Mouse (Mus musculus) ES-E14 (cell line): ENCODE data around the gene Actr1a. TPM values are rescaled to one million over a fixed set of nuclear protein-coding genes. Genes with fewer than 3 reads are reported as not detected.

ENCODE experiments used
- DNase-seq: peaks from one replicate; pipeline ENCODE4 v3.0.0-alpha.2; 2013; ENCODE audit warnings: low read depth, low spot score
- H3K27ac ChIP-seq: 2 replicates; pipeline ENCODE4 v1.5.1; 2012; ENCODE audit warnings: low read depth, mild to moderate bottlenecking, low read length, moderate library complexity, mixed read lengths; ENCODE audit not compliant: poor library complexity, insufficient read depth, severe bottlenecking
- H3K36me3 ChIP-seq: 2 replicates; pipeline ENCODE4 v1.6.1; 2012; ENCODE audit warnings: mild to moderate bottlenecking, low read length, moderate library complexity, mixed read lengths; ENCODE audit not compliant: control insufficient read depth, poor library complexity, insufficient read depth, severe bottlenecking
- H3K4me1 ChIP-seq, 2 experiments: fragments of 150-350 bp in 1 of 2; sonication (generic) in 1 of 2; 2 replicates each; pipeline ENCODE4 v1.6.1; 2012; ENCODE audit warnings: low read length in 2 of 2, mild to moderate bottlenecking in 1 of 2, mixed read lengths in 1 of 2; ENCODE audit not compliant: control insufficient read depth in 2 of 2, insufficient read depth in 2 of 2, poor library complexity in 1 of 2
- H3K4me3 ChIP-seq, 2 experiments: fragments of 150-350 bp in 1 of 2; sonication (generic) in 1 of 2; 2 replicates each; pipeline ENCODE4 v1.5.1; 2012; ENCODE audit warnings: low read length in 2 of 2, low read depth in 1 of 2, mild to moderate bottlenecking in 1 of 2, mixed read lengths in 1 of 2; ENCODE audit not compliant: insufficient read depth in 1 of 2, poor library complexity in 1 of 2, severe bottlenecking in 1 of 2
- H3K9ac ChIP-seq: 2 replicates; pipeline ENCODE4 v1.6.1; 2012; ENCODE audit warnings: low read depth, mild to moderate bottlenecking, low read length, mixed read lengths; ENCODE audit not compliant: poor library complexity, insufficient read depth, severe bottlenecking
- H3K9me3 ChIP-seq: fragments of 150-350 bp; sonication (generic); 2 replicates; pipeline ENCODE4 v1.6.1; 2012; ENCODE audit warnings: low read depth, mild to moderate bottlenecking, low read length; ENCODE audit not compliant: control insufficient read depth, insufficient read depth
- CHD2 ChIP-seq: IDR thresholded peaks from 2 replicates; pipeline ENCODE4 v1.6.1; 2014; ENCODE audit warnings: mild to moderate bottlenecking, low read depth, low read length, inconsistent platforms
- HCFC1 ChIP-seq: IDR thresholded peaks from 2 replicates; pipeline ENCODE4 v1.6.1; 2012; ENCODE audit warnings: low read length, inconsistent platforms, borderline replicate concordance; ENCODE audit not compliant: insufficient read depth
- MAFK ChIP-seq: IDR thresholded peaks from 2 replicates; pipeline ENCODE4 v1.6.1; 2014; ENCODE audit warnings: mild to moderate bottlenecking, low read depth, low read length, inconsistent platforms; ENCODE audit not compliant: insufficient read depth
- ZC3H11A ChIP-seq: IDR thresholded peaks from 2 replicates; pipeline ENCODE4 v1.6.1; 2012; ENCODE audit warnings: low read depth, mild to moderate bottlenecking, inconsistent platforms, low read length, borderline replicate concordance
- ZNF384 ChIP-seq: IDR thresholded peaks from 2 replicates; pipeline ENCODE4 v1.6.1; 2012; ENCODE audit warnings: low read depth, low read length, inconsistent platforms
- in situ Hi-C, 2 experiments: fragments of 600-800 bp; cut with MboI; formaldehyde crosslinking; loops; one replicate each; pipeline ENCODE4 v1.15.1; 2025; ENCODE audit warnings: low sequenced_read_pairs in 2 of 2, inconsistent platforms in 1 of 2; ENCODE audit not compliant: unreplicated experiment in 2 of 2
- total RNA-seq: library from RNA; depleted of rRNA; stranded (reverse); fragments of 300-350 nt; gene quantifications from 2 replicates; pipeline ENCODE4 v1.2.3, GENCODE M21; 2012

The Actr1a gene
- total RNA-seq, 1 experiment: 85.7 TPM

DNA sequence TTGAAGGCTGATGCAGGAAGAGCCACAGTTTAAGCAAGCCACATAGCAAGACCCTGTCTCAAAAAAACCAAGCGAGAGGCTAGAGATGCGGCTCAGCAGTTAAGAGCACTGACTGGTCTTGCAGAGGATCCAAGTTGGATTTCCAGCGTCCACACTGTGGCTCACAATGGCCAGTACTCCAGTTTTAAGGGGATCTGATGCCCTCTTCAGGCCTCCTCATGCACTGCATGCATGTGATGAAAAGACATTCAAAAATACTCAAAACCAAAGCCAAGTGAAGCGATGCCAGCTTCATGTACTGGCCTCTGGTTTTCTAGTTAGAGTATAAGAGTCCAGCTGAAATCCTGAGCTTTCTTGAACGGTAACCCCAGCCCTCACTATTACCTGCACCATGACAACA, 5.7 kb downstream of the Actr1a start:
- no peak overlapping the region for H3K27ac ChIP-seq
- in situ Hi-C loops: no loop called here
- peaks cover under 1% of the 10 kb centered on the region for H3K36me3 ChIP-seq
- H3K4me1 ChIP-seq: peaks cover 0 to 2% of the 10 kb centered on the region in 2 experiments; a peak in 2 of 4 replicates
- no peak for DNase-seq
- no peaks in the 10 kb centered on the region for H3K9me3 ChIP-seq
- H3K4me3 ChIP-seq: no peak overlapping the region
- H3K9ac ChIP-seq: no peak overlapping the region
- no peak for TF ChIP-seq CHD2
- TF ChIP-seq ZC3H11A: no peak
- no peak for TF ChIP-seq MAFK
- no peak for TF ChIP-seq ZNF384
- TF ChIP-seq HCFC1: no peak

DNA sequence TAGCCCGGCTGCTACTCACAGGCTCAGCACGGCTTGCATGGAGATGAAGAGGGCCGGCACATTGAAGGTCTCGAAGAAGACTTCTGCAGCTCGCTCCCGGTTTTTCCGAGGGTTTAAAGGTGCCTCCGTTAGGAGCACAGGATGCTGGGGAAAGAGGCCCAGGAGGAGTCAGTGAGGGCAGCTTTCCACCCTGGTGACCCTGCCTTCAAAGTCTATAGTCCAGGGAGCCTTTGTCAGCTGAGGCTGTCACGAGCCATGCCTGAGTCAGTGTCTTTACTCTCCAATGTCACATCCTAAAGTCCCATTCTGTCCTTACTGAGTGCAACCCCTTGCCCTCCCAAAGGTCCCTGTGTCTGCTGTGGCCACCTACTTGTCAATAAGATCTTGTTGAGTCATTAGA, 13.3 kb downstream of the Actr1a start:
- H3K4me3 ChIP-seq: no peak overlapping the region
- no peaks in the 10 kb centered on the region for H3K4me1 ChIP-seq
- H3K36me3 ChIP-seq: peaks cover 36% of the 10 kb centered on the region
- H3K27ac ChIP-seq: no peak overlapping the region
- no peaks in the 10 kb centered on the region for H3K9me3 ChIP-seq
- TF ChIP-seq ZNF384 (no peak), ZC3H11A (no peak), CHD2 (no peak), MAFK (no peak)
- no peak overlapping the region for H3K9ac ChIP-seq
- in situ Hi-C loops: no loop called here
- DNase-seq: no peak

- H3K4me3 ChIP-seq: no peak overlapping the region
- no peak overlapping the region for H3K27ac ChIP-seq
- peaks cover 10% of the 10 kb centered on the region for H3K36me3 ChIP-seq
- in situ Hi-C loops: no loop called here
- TF ChIP-seq CHD2 (no peak), ZC3H11A (no peak), ZNF384 (no peak), HCFC1 (no peak), MAFK (no peak)
- H3K9ac ChIP-seq: no peak overlapping the region
- no peak for DNase-seq
- H3K4me1 ChIP-seq: peaks cover 0 to 3% of the 10 kb centered on the region in 2 experiments; a peak in 1 of 4 replicates
- no peaks in the 10 kb centered on the region for H3K9me3 ChIP-seq
Measured at GRCm38 (mm10) chr19:46375891-46376290, 19.7 kb downstream of the Actr1a start.

DNA sequence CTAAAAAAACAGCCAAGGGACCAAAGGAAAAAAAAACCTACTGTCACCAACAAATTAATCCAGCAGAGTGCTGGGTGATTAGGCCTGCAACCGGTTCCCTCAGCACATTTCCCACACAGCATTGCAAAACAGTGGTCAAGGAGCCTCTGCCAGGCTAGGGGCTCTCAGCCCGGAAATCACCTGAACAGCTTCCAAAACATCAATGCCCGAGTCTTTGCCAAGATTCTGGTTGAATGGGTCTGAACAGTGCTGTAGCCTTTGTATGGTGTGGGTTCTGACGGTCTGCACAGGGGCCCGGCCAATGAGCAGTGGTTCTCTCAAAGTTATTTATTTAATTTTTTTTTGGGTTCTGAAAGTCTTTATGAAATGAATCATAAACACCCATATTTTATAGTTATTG, 20.1 kb downstream of the Actr1a start:
- no peaks in the 10 kb centered on the region for H3K9me3 ChIP-seq
- in situ Hi-C loops: no loop called here
- H3K9ac ChIP-seq: no peak overlapping the region
- no peak for TF ChIP-seq ZNF384
- TF ChIP-seq ZC3H11A: no peak
- no peak for TF ChIP-seq CHD2
- no peak for TF ChIP-seq MAFK
- no peak for TF ChIP-seq HCFC1
- no peak overlapping the region for H3K27ac ChIP-seq
- peaks cover 9% of the 10 kb centered on the region for H3K36me3 ChIP-seq
- no peak for DNase-seq
- no peak overlapping the region for H3K4me3 ChIP-seq
- peaks cover 0 to 3% of the 10 kb centered on the region in 2 experiments; a peak in 1 of 4 replicates for H3K4me1 ChIP-seq

DNA sequence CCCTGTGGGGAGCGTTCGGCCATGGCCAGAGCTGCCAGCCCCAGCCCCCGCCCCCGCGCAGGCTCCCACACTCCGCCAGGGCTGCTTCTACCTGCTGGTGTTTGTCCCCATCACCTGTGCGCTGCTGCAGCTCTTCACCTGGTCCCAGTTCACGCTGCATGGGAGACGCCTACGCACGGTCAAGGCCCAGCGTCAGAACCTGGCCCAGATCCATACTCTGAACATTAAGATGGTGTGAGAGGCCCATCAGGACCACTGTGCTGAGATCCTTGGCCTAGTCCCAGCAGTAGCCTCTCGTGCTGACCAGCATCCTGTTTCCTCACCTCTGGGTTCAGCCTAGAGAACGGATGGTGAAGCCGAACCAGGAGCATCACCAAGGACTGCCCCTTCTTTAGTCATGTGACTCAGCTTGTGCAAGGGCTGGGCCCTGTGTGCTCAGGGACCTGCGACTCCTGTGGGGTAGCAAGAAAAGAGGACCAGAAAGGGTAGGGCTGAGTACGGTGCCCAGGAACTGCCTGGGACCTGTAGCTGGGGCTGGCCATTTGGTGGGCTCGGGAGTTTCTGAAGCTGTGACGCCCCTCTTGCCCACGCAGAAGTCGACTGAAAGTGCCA, 21.0 kb downstream of the Actr1a start:
- Histone ChIP-seq H3K4me3 (peak overlapping the region; percentile 8 to 41; a peak in 3 of 4 replicates), H3K4me1 (peaks cover 0 to 3% of the 10 kb centered on the region in 2 experiments; a peak in 1 of 4 replicates), H3K36me3 (peaks cover 4% of the 10 kb centered on the region), H3K27ac (no peak overlapping the region), H3K9ac (peak overlapping the region; percentile 49), H3K9me3 (no peaks in the 10 kb centered on the region)
- in situ Hi-C loops: no loop called here
- no peak for TF ChIP-seq ZC3H11A
- no peak for DNase-seq
